Mouse (Mus musculus): ENCODE measurements around the gene Zfp599. TPM values are rescaled to one million over a fixed set of nuclear protein-coding genes. Genes with fewer than 3 reads are reported as not detected.
A peak's percentile ranks its signal among the peaks of the same experiment; 100 is the strongest.

The Zfp599 gene
- polyA plus RNA-seq, 1 experiment from 2014 or later: 3.3 TPM

DNA sequence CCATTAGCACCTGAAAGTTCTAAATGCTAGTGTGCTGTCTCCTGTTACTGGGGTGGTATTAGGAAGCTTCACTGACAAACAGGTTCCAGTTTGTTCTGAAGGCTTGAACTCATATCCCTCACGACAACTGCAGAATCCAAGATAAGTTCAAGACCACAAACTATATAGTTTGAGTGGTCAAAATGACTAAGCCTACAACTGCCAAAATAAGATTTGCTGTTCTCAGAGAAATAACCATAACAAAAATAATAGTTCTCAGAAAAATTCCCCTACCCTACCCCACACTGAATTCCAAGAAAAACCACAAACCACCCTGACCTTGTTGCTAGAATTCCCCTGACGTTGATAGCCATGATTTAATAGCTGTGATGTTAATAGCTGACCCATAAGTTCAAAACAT, 45.1 kb downstream of the Zfp599 start:
- Histone ChIP-seq H3K9ac (ENCODE audit: low read depth, low read length) (no peak overlapping the region), H3K9me3 (replicated peaks; ENCODE audit: low read length) (no peaks in the 10 kb centered on the region), H3K4me3 (replicated peaks; ENCODE audit: low read depth, low read length) (no peak overlapping the region), H3K27ac (no peak overlapping the region), H3K4me1 (replicated peaks; ENCODE audit: insufficient read depth, low read length) (no peaks in the 10 kb centered on the region), H3K4me2 (ENCODE audit: low read length) (no peak overlapping the region), H3K36me3 (ENCODE audit: insufficient read depth, low read length) (no peaks in the 10 kb centered on the region), H3K27me3 (ENCODE audit: insufficient read depth, low read length) (no peaks in the 10 kb centered on the region)
- 68% methylated on average over 2 of the region's 2 CpGs for WGBS
- ATAC-seq (replicated peaks; ENCODE audit: low FRiP score, low read depth) (no peak), DNase-seq (ENCODE audit: low spot score) (peak; percentile 9)
- TF ChIP-seq CTCF (IDR thresholded peaks at IDR 0.05; ENCODE audit: low read depth): no peak; the same call in 1 of the 2 replicates

DNA sequence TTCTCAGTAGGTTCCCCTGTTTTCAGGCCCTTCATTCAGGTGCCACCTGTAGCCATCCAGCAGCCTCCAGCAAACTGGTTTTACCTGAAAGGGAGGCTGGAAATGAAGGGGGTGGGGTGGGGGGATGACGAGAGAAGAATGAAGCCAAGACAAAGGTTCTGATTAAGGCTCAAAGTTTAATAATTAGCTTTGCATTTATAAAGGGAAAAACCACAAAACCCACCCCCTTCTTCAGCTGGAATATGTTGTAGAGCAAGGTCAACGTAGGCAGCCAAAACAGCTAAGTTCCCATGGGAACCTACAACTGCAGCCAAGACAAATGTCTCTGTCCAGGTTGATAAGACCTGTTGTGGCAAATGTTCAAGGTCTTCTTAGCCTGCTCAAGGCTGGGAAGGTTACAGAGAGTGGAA, 45.9 kb downstream of the Zfp599 start:
- Histone ChIP-seq H3K4me1 (replicated peaks; ENCODE audit: insufficient read depth, low read length) (no peaks in the 10 kb centered on the region), H3K27me3 (ENCODE audit: insufficient read depth, low read length) (no peaks in the 10 kb centered on the region), H3K27ac (peak overlapping the region; percentile 60), H3K36me3 (ENCODE audit: insufficient read depth, low read length) (no peaks in the 10 kb centered on the region), H3K9me3 (replicated peaks; ENCODE audit: low read length) (no peaks in the 10 kb centered on the region), H3K4me3 (replicated peaks; ENCODE audit: low read depth, low read length) (no peak overlapping the region), H3K9ac (ENCODE audit: low read depth, low read length) (no peak overlapping the region), H3K4me2 (ENCODE audit: low read length) (no peak overlapping the region)
- ATAC-seq (replicated peaks; ENCODE audit: low FRiP score, low read depth): no peak; the same call in 1 of the 2 replicates
- 50% methylated on average over 2 of the region's 2 CpGs for WGBS
- no peak for DNase-seq (ENCODE audit: low spot score)
- no peak for TF ChIP-seq CTCF (IDR thresholded peaks at IDR 0.05; ENCODE audit: low read depth)

Other genes starting within 250 kb of the Zfp599 start
- gene Elavl3, start 207.9 kb downstream of the Zfp599 start, polyA plus RNA-seq (2015; fragmentation: Nextera tagmentation; extraction: Ambion mirVana): 0.05 and 0.12 TPM in 2 replicates
- gene Gm49318, start 188.6 kb downstream of the Zfp599 start, polyA plus RNA-seq (2015; fragmentation: Nextera tagmentation; extraction: Ambion mirVana): not detected in 2 replicates
- gene Zfp653, start 188.5 kb downstream of the Zfp599 start, polyA plus RNA-seq (2015; fragmentation: Nextera tagmentation; extraction: Ambion mirVana): 8.3 and 8.9 TPM in 2 replicates
- gene Ecsit, start 174.5 kb downstream of the Zfp599 start, polyA plus RNA-seq (2015; fragmentation: Nextera tagmentation; extraction: Ambion mirVana): 56.2 and 61.3 TPM in 2 replicates
- gene Cnn1, start 160.7 kb downstream of the Zfp599 start, polyA plus RNA-seq (2015; fragmentation: Nextera tagmentation; extraction: Ambion mirVana): 27.9 and 30.8 TPM in 2 replicates
- 160 and 172 TPM in 2 replicates for gene Elof1, start 142.7 kb downstream of the Zfp599 start, polyA plus RNA-seq (2015; fragmentation: Nextera tagmentation; extraction: Ambion mirVana)
- gene Acp5, start 124.2 kb downstream of the Zfp599 start, polyA plus RNA-seq (2015; fragmentation: Nextera tagmentation; extraction: Ambion mirVana): 6.2 and 6.3 TPM in 2 replicates
- gene Pigyl, start 103.0 kb downstream of the Zfp599 start, polyA plus RNA-seq (2015; fragmentation: Nextera tagmentation; extraction: Ambion mirVana): 102 and 111 TPM in 2 replicates
- 0.11 and 0.18 TPM in 2 replicates for gene Zfp872, start 71.8 kb downstream of the Zfp599 start, polyA plus RNA-seq (2015; fragmentation: Nextera tagmentation; extraction: Ambion mirVana)
- gene Zfp809, start 34.2 kb downstream of the Zfp599 start, polyA plus RNA-seq (2015; fragmentation: Nextera tagmentation; extraction: Ambion mirVana): 12.6 and 14.5 TPM in 2 replicates
- gene Zfp810, start 47.8 kb upstream of the Zfp599 start, polyA plus RNA-seq (2015; fragmentation: Nextera tagmentation; extraction: Ambion mirVana): 16.9 and 18.2 TPM in 2 replicates
- 15.3 and 17.7 TPM in 2 replicates for gene Anln, start 129.3 kb upstream of the Zfp599 start, polyA plus RNA-seq (2015; fragmentation: Nextera tagmentation; extraction: Ambion mirVana)
- gene 9530077C05Rik, start 151.6 kb upstream of the Zfp599 start, polyA plus RNA-seq (2015; fragmentation: Nextera tagmentation; extraction: Ambion mirVana): 2.1 and 2.9 TPM in 2 replicates
- not detected in 2 replicates for gene Gm17545, start 194.4 kb upstream of the Zfp599 start, polyA plus RNA-seq (2015; fragmentation: Nextera tagmentation; extraction: Ambion mirVana)
- 76.7 and 82.6 TPM in 2 replicates for gene Rp9, start 209.8 kb upstream of the Zfp599 start, polyA plus RNA-seq (2015; fragmentation: Nextera tagmentation; extraction: Ambion mirVana)
- 10.0 and 10.1 TPM in 2 replicates for gene Bbs9, start 215.8 kb upstream of the Zfp599 start, polyA plus RNA-seq (2015; fragmentation: Nextera tagmentation; extraction: Ambion mirVana)

Data from kidney, postnatal 0 days (tissue).